Mouse (Mus musculus) c-Kit-negative CD71-positive TER-119-positive erythroid progenitor cells, embryonic 14.5 days (primary cell): Measurements from ENCODE around the gene Lrrc23.

Experiments used
- DNase-seq: peaks from one replicate; pipeline ENCODE4 v3.0.0-alpha.2; 2013; ENCODE audit warnings: low read depth, low spot score

Lrrc23 gene

GRCm38 (mm10) chr6:124741842-124742241, 37.7 kb downstream of the Lrrc23 start:
- DNase-seq, result no peak

- DNase-seq, result peak; percentile 72
Observed at GRCm38 (mm10) chr6:124740888-124741761, 38.4 kb downstream of the Lrrc23 start, which contains the start of gene Grcc10. Grcc10 (minus strand) TSS chr6:124741374.

- DNase-seq, result no peak
Observed at GRCm38 (mm10) chr6:124740211-124740887, 39.2 kb downstream of the Lrrc23 start.

GRCm38 (mm10) chr6:124739231-124739796, 40.2 kb downstream of the Lrrc23 start:
- DNase-seq, result no peak

GRCm38 (mm10) chr6:124738511-124739023, 41.0 kb downstream of the Lrrc23 start, which contains the start of gene Ptpn6:
Ptpn6 (minus strand) TSS chr6:124738714.
- no peak for DNase-seq

- DNase-seq, result no peak
Observed at GRCm38 (mm10) chr6:124737040-124737439, 42.5 kb downstream of the Lrrc23 start.

- no peak for DNase-seq
Observed at GRCm38 (mm10) chr6:124734417-124734816, 45.1 kb downstream of the Lrrc23 start.

GRCm38 (mm10) chr6:124732476-124733370, 46.8 kb downstream of the Lrrc23 start:
- no peak for DNase-seq

GRCm38 (mm10) chr6:124731038-124731437, 48.5 kb downstream of the Lrrc23 start:
- DNase-seq, result no peak

- no peak for DNase-seq
Observed at GRCm38 (mm10) chr6:124729850-124730705, 49.4 kb downstream of the Lrrc23 start.

- DNase-seq, result no peak
Observed at GRCm38 (mm10) chr6:124728621-124729020, 50.9 kb downstream of the Lrrc23 start.

GRCm38 (mm10) chr6:124724472-124724871, 55.1 kb downstream of the Lrrc23 start:
- no peak for DNase-seq

GRCm38 (mm10) chr6:124723541-124723940, 56.0 kb downstream of the Lrrc23 start:
- no peak for DNase-seq

GRCm38 (mm10) chr6:124722876-124723473, 56.6 kb downstream of the Lrrc23 start:
- DNase-seq, result no peak

GRCm38 (mm10) chr6:124720904-124721303, 58.6 kb downstream of the Lrrc23 start:
- no peak for DNase-seq
